Mouse (Mus musculus) heart, postnatal 0 days (tissue): ENCODE data around the gene a.
"Not testable (repeated sequence)": the region's sequence is repeated elsewhere in the genome, so short reads cannot be mapped to it uniquely, and the experiment has no call there.

Experiments
- CTCF ChIP-seq: IDR thresholded peaks from 2 replicates; pipeline ENCODE4 v1.5.1; 2016; ENCODE audit warnings: antibody characterized with exemption, control low read depth, low read depth
- EP300 ChIP-seq: IDR thresholded peaks from 2 replicates; pipeline ENCODE4 v1.6.1; 2016; ENCODE audit warnings: antibody characterized with exemption, low read depth

GRCm38 (mm10) chr2:154922134-154922533 is 130.9 kb downstream of the a start:
- not testable (repeated sequence) for TF ChIP-seq CTCF, EP300
